Comparison of ENCODE assay signal across 13 mouse cellular contexts in the genomic region with DNA sequence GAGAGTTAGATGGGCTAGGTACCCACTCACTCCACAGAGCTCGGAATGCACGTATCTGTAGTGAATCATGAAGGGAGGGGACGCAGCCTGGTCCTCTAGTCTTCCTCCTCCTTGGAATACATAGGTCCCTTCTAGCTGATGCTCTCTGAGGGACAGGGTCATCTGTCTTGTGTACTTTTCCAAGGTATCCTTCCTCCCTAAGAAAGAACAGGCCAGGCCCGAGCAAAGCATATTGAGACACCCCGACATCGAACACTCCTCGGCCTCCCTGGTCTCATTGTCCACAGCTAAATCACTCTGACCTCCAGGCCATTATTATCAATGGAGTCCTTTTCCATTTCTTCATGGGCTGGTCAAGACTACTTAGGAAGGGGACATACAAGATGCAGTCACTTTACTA.
DNase-seq lines count a peak whose midpoint lies in the region; ATAC-seq and TF ChIP-seq lines count a peak whose summit lies in the region.
"Had no signal": no experiment of that assay in that cellular context is flagged by ENCODE, and none has a peak within 500 bp of the region (broad histone marks: within the 10 kb centered on the region; RNA-seq: fewer than 3 reads in every experiment).

No protein-coding gene starts in this region.

- no peaks in the 10 kb centered on the region for H3K79me2 ChIP-seq in heart, adult 2 months (replicated peaks; ENCODE audit: control insufficient read depth, insufficient read depth, low read length)

- H3K9me3 ChIP-seq in heart, embryonic 11.5 days (replicated peaks; ENCODE audit: control insufficient read depth, low read length) = no peaks in the 10 kb centered on the region
- no peaks in the 10 kb centered on the region for H3K9me3 ChIP-seq in kidney, embryonic 16.5 days (ENCODE audit: low read length)
- H3K9me3 ChIP-seq in embryonic facial prominence, embryonic 10.5 days = no peaks in the 10 kb centered on the region
- H3K9me3 ChIP-seq in limb, embryonic 13.5 days = no peaks in the 10 kb centered on the region
- H3K9me3 ChIP-seq: midbrain, embryonic 13.5 days had no signal

- TF ChIP-seq POLR2A in heart, adult 2 months (IDR thresholded peaks at IDR 0.05; ENCODE audit: insufficient read depth, low read depth, low read length) = no peak

- no peak for ATAC-seq in heart, embryonic 11.5 days (replicated peaks; ENCODE audit: insufficient number of reproducible peaks, low FRiP score, low TSS enrichment)
- ATAC-seq in kidney, embryonic 16.5 days (ENCODE audit: low FRiP score, low TSS enrichment) = no peak
- no peak for ATAC-seq in limb, embryonic 13.5 days (ENCODE audit: low FRiP score, low read depth)
- no peak for ATAC-seq in frontal cortex, adult (ENCODE audit: low TSS enrichment)
- ATAC-seq: forebrain, embryonic 14.5 days; midbrain, embryonic 13.5 days; Patski had no signal

- no peak for DNase-seq in heart, adult 2 months
- no peak for DNase-seq in kidney, postnatal 10 days
- DNase-seq in embryonic facial prominence, embryonic 10.5 days (ENCODE audit: low spot score) = no peak
- no peak for DNase-seq in left cerebral cortex, adult 9 months (ENCODE audit: low spot score in 2 of 2)
- DNase-seq: cerebellum, postnatal 25 days had no signal

- peaks cover 4% of the 10 kb centered on the region for H3K36me3 ChIP-seq in heart, adult 2 months (ENCODE audit: control insufficient read depth, insufficient read depth, low read length)
- H3K36me3 ChIP-seq in heart, embryonic 11.5 days (ENCODE audit: control insufficient read depth, insufficient read depth, low read length) = no peaks in the 10 kb centered on the region
- H3K36me3 ChIP-seq in kidney, embryonic 16.5 days (ENCODE audit: insufficient read depth, low read length) = no peaks in the 10 kb centered on the region
- no peaks in the 10 kb centered on the region for H3K36me3 ChIP-seq in embryonic facial prominence, embryonic 10.5 days (replicated peaks)
- no peaks in the 10 kb centered on the region for H3K36me3 ChIP-seq in limb, embryonic 13.5 days
- H3K36me3 ChIP-seq: midbrain, embryonic 13.5 days had no signal

- H3K27me3 ChIP-seq in heart, adult 2 months (ENCODE audit: control insufficient read depth, insufficient read depth, low read length) = no peaks in the 10 kb centered on the region
- H3K27me3 ChIP-seq in heart, embryonic 11.5 days (ENCODE audit: control insufficient read depth, insufficient read depth, low read length) = no peaks in the 10 kb centered on the region
- H3K27me3 ChIP-seq in kidney, embryonic 16.5 days (ENCODE audit: insufficient read depth, low read length) = no peaks in the 10 kb centered on the region
- H3K27me3 ChIP-seq in embryonic facial prominence, embryonic 10.5 days (replicated peaks; ENCODE audit: low read depth, poor library complexity, severe bottlenecking) = no peaks in the 10 kb centered on the region
- no peaks in the 10 kb centered on the region for H3K27me3 ChIP-seq in limb, embryonic 13.5 days
- H3K27me3 ChIP-seq: midbrain, embryonic 13.5 days; Patski had no signal

- WGBS in heart, adult 2 months = 96% methylated on average over 7 of the region's 7 CpGs
- 85% methylated on average over 7 of the region's 7 CpGs for WGBS in heart, embryonic 11.5 days (ENCODE audit: insufficient replicate concordance)
- WGBS in kidney, embryonic 16.5 days = 83% methylated on average over 7 of the region's 7 CpGs
- WGBS in embryonic facial prominence, embryonic 10.5 days = 85% methylated on average over 7 of the region's 7 CpGs
- WGBS in limb, embryonic 13.5 days = 94% methylated on average over 7 of the region's 7 CpGs

- no peak for TF ChIP-seq CTCF in heart, adult 2 months (IDR thresholded peaks at IDR 0.05)

- H3K9ac ChIP-seq in heart, adult 2 months (ENCODE audit: low read depth, low read length) = no peak overlapping the region
- H3K9ac ChIP-seq in heart, embryonic 11.5 days (ENCODE audit: low read depth, low read length) = no peak overlapping the region
- no peak overlapping the region for H3K9ac ChIP-seq in kidney, embryonic 16.5 days (replicated peaks; ENCODE audit: low read length)
- no peak overlapping the region for H3K9ac ChIP-seq in limb, embryonic 13.5 days
- H3K9ac ChIP-seq: midbrain, embryonic 13.5 days had no signal

- H3K4me2 ChIP-seq in heart, embryonic 11.5 days = no peak overlapping the region
- no peak overlapping the region for H3K4me2 ChIP-seq in kidney, embryonic 16.5 days (replicated peaks; ENCODE audit: low read depth, low read length)
- H3K4me2 ChIP-seq in limb, embryonic 13.5 days (replicated peaks) = no peak overlapping the region
- H3K4me2 ChIP-seq: midbrain, embryonic 13.5 days had no signal

- H3K4me1 ChIP-seq in heart, adult 2 months (ENCODE audit: control insufficient read depth, insufficient read depth, low read length) = peaks cover 27% of the 10 kb centered on the region
- H3K4me1 ChIP-seq in heart, embryonic 11.5 days (ENCODE audit: control insufficient read depth, insufficient read depth, low read length) = peaks cover 12% of the 10 kb centered on the region; the same call in 1 of the 2 replicates
- H3K4me1 ChIP-seq in kidney, embryonic 16.5 days (ENCODE audit: insufficient read depth, low read length) = peaks cover 51% of the 10 kb centered on the region
- H3K4me1 ChIP-seq in embryonic facial prominence, embryonic 10.5 days = peaks cover 56% of the 10 kb centered on the region
- H3K4me1 ChIP-seq in limb, embryonic 13.5 days = peaks cover 52% of the 10 kb centered on the region

- intact Hi-C loops in heart, adult 2 months (cut with DNase I) = loop anchor here (5.0 kb wide), 1 partner anchor 37 kb away; no protein-coding TSS in a partner anchor

- peak overlapping the region; percentile 51 for H3K27ac ChIP-seq in heart, adult 2 months
- H3K27ac ChIP-seq in heart, embryonic 11.5 days (ENCODE audit: low read depth, low read length) = no peak overlapping the region
- peak overlapping the region; percentile 62 for H3K27ac ChIP-seq in kidney, embryonic 16.5 days (ENCODE audit: low read length)
- peak overlapping the region; percentile 83 for H3K27ac ChIP-seq in embryonic facial prominence, embryonic 10.5 days (replicated peaks)
- peak overlapping the region; percentile 53 for H3K27ac ChIP-seq in limb, embryonic 13.5 days
- H3K27ac ChIP-seq: macrophage; midbrain, embryonic 13.5 days had no signal

- TF ChIP-seq EP300 in heart, adult 2 months (IDR thresholded peaks at IDR 0.05; ENCODE audit: insufficient read depth, low read depth, low read length) = no peak

- H3K4me3 ChIP-seq in heart, adult 2 months = no peak overlapping the region
- no peak overlapping the region for H3K4me3 ChIP-seq in heart, embryonic 11.5 days (ENCODE audit: low read depth, low read length)
- no peak overlapping the region for H3K4me3 ChIP-seq in kidney, embryonic 16.5 days (ENCODE audit: low read length)
- no peak overlapping the region for H3K4me3 ChIP-seq in embryonic facial prominence, embryonic 10.5 days
- no peak overlapping the region for H3K4me3 ChIP-seq in limb, embryonic 13.5 days
- H3K4me3 ChIP-seq: midbrain, embryonic 13.5 days had no signal
